Mouse (Mus musculus) brain, embryonic 18.5 days (tissue): ENCODE results near the gene Grk3.

Source experiments
- DNase-seq: peaks from one replicate; pipeline ENCODE4 v3.0.0-alpha.2; 2012; ENCODE audit warnings: low read depth, low spot score

Grk3 gene

GRCm38 (mm10) chr5:113015236-113016061 is at the start of gene Grk3:
TSS of gene Grk3 (minus strand) at chr5:113015791.
- DNase-seq = no peak

- no peak for DNase-seq
Measured at GRCm38 (mm10) chr5:113054308-113054707, 38.7 kb upstream of the Grk3 start.

DNA sequence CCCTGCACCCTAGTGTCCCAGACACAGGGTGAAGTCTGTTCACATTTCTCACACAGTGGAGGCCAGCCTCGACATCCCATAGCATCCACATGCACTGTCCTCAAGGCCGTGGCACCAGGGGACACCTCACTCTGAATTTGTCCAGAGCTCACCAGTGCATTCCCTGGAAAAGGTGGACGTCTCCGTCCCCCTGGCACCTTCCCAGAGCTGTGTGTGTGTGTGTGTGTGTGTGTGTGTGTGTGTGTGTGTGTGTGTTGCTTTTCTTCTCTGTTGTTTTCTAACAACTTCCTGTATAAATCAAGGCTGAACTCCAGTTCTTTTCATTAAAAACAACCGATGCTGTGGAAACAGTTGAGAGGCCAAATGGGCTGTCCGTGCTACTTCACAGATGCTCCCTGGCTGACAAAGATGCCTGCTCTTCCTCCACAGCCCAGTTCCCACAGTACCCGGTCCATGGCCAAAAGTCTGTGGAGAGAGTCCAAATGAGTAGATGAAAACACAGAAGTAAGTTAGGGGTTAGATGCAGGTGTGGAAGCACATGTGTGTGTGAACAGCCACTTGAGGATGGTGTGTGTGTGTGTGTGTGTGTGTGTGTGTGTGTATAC is 35.1 kb upstream of the Grk3 start:
- no peak for DNase-seq

DNA sequence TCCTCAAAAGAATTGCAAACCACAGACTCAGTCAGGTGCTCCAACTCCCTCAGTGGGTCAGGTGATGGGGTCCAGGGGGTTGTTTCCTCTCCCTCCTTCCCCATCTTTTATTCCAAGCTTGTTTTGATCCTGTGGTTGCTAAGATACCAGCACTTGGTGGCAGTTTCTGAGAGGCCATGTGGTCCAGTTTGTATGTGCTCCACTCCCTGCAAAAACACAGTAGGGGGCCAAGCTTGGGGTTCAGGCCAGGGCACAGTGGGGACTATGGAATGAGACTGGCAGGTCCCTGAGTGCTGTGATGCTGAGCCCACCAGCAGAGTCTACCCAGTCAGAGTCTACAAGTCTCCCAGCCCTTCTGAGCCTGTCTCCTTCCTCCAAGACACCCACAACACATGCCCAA is 34.3 kb upstream of the Grk3 start:
- DNase-seq = no peak

- no peak for DNase-seq
Measured at GRCm38 (mm10) chr5:113045511-113046273, 30.1 kb upstream of the Grk3 start.

- no peak for DNase-seq
Measured at GRCm38 (mm10) chr5:113043531-113043930, 27.9 kb upstream of the Grk3 start.

- DNase-seq = peak; percentile 81
Measured at GRCm38 (mm10) chr5:113041567-113042071, 26.0 kb upstream of the Grk3 start.

DNA sequence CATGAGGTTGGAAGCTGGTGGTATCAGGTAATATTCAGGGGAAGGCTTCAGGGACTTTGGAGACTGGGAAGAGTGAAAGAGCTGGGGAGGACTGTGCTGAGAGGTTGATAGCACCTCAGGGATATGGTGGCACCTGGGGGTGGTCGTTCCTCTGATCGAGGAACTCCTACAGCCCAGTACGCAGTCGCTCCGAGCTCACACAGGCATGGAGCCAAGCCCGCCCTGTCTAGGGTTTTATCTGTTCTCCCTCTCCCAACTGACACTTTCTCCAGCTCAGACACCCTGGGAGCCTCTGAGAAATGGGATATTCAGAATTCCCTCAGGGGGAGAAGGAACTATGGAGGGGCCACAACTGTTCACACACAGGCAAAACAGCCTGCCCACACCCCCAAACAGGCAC is 25.2 kb upstream of the Grk3 start:
- no peak for DNase-seq

DNA sequence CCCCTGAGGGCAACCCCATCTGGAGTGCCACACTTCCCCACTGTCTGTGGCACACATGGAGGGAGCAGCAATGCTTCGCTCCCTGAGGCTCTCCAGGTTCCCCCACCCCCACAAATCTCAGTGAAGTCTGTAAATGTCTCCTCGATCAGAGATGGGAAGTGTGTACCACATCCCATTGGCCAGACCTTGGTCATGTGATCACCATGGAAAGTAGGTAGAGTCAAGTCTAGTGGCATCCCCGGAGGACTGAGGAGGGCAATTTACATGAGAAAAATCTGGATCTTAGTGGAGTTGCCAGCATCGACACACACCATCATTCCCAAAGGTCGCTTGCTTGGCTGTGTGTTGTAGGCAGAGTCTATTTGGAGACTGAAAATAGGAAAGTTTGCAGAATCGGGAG is 23.0 kb upstream of the Grk3 start:
- DNase-seq = no peak

GRCm38 (mm10) chr5:113035094-113036047 is 19.8 kb upstream of the Grk3 start:
- no peak for DNase-seq

- no peak for DNase-seq
Measured at GRCm38 (mm10) chr5:113031201-113031754, 15.7 kb upstream of the Grk3 start.

DNA sequence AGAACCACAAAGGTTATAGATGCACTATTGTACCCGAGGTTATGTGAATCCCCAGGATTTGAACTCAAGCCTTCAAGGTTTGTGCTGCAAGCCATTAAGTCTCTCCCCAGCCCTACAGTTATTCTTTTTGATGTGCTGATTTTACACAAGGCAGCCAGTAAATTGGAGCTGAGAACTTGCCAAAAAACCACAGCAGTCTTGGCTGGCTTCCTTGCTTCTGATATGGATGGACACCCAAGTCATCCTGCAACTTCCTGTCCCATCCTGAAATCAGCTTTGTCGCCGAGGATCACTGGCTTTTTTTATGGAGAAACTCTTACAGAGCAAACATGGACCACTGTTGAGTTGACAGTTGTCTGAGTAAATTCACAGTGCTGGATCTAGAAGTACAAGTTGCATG is 14.5 kb upstream of the Grk3 start:
- DNase-seq = no peak

DNA sequence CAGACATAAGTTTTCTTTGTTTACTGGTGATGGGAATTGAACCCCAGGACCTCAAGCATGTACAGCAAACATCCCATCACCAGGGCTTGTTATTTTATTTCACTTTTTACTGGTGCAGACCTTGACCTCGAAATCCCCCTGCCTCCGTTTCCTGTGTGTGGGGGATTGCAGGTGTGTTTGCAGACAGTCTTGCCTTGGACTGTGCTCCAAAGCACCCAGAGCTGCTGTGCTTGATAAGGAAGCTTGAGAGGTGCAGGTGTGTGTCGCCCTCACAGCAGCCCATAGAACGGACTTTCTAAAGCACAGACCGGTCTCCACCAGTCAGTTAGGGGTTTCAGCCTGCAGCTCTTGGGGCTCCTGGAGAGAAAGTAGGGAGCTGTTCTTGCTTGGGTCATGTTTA is 11.1 kb upstream of the Grk3 start:
- no peak for DNase-seq

DNA sequence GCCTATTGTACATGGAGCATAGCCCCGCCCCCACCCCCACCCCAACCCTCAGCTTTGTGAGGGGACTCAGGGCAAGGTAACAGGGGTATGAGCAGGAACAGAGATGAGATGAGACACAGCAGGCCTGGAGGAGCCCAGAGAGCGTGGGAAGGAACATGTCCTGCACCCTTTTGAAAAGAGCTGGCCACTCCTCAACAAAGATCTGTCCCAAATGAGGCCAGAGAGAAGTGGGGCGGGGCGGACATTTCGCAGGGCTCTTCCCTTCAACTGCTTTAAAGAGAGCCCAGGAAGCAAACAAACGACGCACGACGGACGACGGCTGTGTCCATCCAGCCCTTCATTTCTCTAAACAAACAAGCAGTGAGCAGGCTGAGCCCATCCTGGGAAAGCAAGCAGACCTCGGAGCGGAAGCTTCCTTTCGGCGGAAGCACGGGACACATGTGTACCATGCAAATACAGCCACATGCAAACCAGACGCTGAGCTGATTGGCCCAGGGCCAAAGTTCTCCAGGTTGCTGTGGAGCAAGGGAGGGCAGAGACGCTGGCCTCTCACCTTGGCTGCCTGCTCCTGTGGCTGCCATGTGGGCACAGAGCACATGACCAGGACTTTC is 8.7 kb upstream of the Grk3 start:
- DNase-seq = no peak

DNA sequence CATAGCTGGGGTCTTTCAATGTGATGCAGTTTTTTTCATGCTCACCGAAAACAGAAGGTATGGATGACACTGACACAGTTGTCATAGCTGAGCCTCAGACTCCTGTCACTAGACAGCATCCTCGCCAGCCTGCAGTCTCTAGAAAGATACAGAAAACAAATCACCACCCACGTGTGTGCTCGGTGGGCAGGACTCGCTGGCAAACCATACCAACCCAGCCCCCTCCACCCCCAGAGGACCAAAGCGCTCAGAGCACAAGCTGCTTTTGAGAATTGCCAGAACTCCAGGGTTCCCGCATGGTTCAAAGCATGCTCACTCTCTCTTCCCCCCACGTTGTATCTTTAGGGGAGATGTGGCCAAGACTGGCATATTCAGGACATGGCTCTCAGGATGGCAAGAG is 2.6 kb upstream of the Grk3 start:
- DNase-seq = no peak

- no peak for DNase-seq
Measured at GRCm38 (mm10) chr5:113017004-113017403, 1.4 kb upstream of the Grk3 start.

GRCm38 (mm10) chr5:113014808-113015235 is 769 bp downstream of the Grk3 start:
- DNase-seq = no peak

DNA sequence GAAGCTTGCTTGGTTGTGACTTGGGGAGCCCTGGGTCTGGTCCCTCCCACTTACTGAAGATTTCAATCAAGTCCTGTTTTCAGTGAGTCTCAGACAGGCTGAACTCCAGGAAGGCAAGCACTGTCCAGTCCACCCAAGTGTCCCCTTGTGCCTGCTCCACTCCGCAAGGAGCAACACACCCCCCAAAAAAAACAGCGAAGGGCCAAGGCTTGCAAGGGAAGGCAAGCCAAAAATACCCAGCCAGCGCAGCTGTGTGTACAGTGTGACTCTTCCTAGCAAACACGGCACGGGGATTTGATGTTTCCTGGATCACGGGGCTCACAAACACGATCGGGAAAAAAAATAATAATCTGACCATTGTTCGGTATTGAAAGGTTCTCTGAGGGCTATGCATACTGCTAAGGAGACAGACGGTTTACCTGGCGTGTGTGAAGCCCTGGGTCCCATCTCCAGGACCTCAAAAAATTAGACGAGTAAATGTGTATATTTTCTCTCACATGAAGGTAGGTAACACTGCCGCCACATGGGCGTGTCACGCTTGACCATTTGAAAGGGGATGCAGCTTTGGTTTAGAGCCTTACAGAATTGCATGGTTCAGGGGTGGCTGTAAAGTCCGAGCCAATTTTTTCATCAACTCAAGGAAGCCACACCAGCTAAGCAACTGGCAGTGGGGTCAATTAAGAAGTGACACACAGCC is 1.3 kb downstream of the Grk3 start:
- DNase-seq = no peak

GRCm38 (mm10) chr5:113011926-113012325 is 3.7 kb downstream of the Grk3 start:
- no peak for DNase-seq
